Mouse (Mus musculus): ENCODE results near the gene Pdzrn4.

GRCm38 (mm10) chr15:92547294-92547911 lies 150.7 kb downstream of the Pdzrn4 start:
- no peak for TF ChIP-seq CTCF (IDR thresholded peaks at IDR 0.05 in 2 of 3, conservative IDR thresholded peaks at IDR 0.05 in 1 of 3; ENCODE audit: control insufficient read depth in 1 of 3, insufficient read depth in 1 of 3, low read depth in 2 of 3, low read length in 3 of 3, poor library complexity in 1 of 3, severe bottlenecking in 1 of 3)
- TF ChIP-seq TCF12 (IDR thresholded peaks at IDR 0.05; ENCODE audit: low read depth, low read length): no peak
- no peak for TF ChIP-seq POLR2A (IDR thresholded peaks at IDR 0.05; ENCODE audit: control insufficient read depth in 1 of 2, insufficient read depth in 1 of 2, low read depth in 1 of 2, low read length in 2 of 2, poor library complexity in 1 of 2)
- no peak for TF ChIP-seq E2F4 (IDR thresholded peaks at IDR 0.05; ENCODE audit: borderline replicate concordance, low read depth, low read length)
- TF ChIP-seq MAFK (IDR thresholded peaks at IDR 0.05; ENCODE audit: borderline replicate concordance, low read depth, low read length): no peak

All from MEL (cell line).